Mouse (Mus musculus) embryonic fibroblast, embryonic 13.5 days (primary cell): ENCODE data around the gene Caln1.

Source experiments
- CTCF ChIP-seq: IDR thresholded peaks from 2 replicates; pipeline ENCODE4 v1.5.1; 2011; ENCODE audit warnings: mild to moderate bottlenecking, control low read depth, low read length, moderate library complexity, borderline replicate concordance; ENCODE audit not compliant: insufficient read depth
- POLR2A ChIP-seq: IDR thresholded peaks from 2 replicates; pipeline ENCODE4 v1.6.1; 2011; ENCODE audit warnings: low read depth, mild to moderate bottlenecking, control low read depth, low read length, moderate library complexity

GRCm38 (mm10) chr5:130333566-130333965, 35.7 kb upstream of the Caln1 start:
- TF ChIP-seq CTCF (no peak), POLR2A (no peak)
